Mouse (Mus musculus) kidney, postnatal 0 days (tissue): Measurements from ENCODE around the gene Olfr1506. TPM values are rescaled to one million over a fixed set of nuclear protein-coding genes. Genes with fewer than 3 reads are reported as not detected.
"Not testable (repeated sequence)": the region's sequence is repeated elsewhere in the genome, so short reads cannot be mapped to it uniquely, and the experiment has no call there.

Source experiments
- ATAC-seq: fragments of 200-750 bp; cut with Nextera tagmentation; replicated peaks from 2 replicates; pipeline ENCODE4 v1.8.0; 2017; ENCODE audit warnings: low read depth, moderate number of reproducible peaks, moderate TSS enrichment, moderate library complexity; ENCODE audit not compliant: low FRiP score
- DNase-seq: peaks from one replicate; pipeline ENCODE4 v3.0.0-alpha.2; 2016; ENCODE audit warnings: low spot score
- H3K27ac ChIP-seq: fragments of 300-500 bp; sonication (generic); 2 replicates; pipeline ENCODE4 v1.5.1; 2014; ENCODE audit warnings: mild to moderate bottlenecking
- H3K27me3 ChIP-seq: fragments of 300-500 bp; sonication (generic); 2 replicates; pipeline ENCODE4 v1.6.1; 2014; ENCODE audit warnings: low read length, mixed read lengths; ENCODE audit not compliant: insufficient read depth
- H3K36me3 ChIP-seq: fragments of 300-500 bp; sonication (generic); 2 replicates; pipeline ENCODE4 v1.6.1; 2014; ENCODE audit warnings: low read length, mixed read lengths; ENCODE audit not compliant: insufficient read depth
- H3K4me1 ChIP-seq: fragments of 300-500 bp; sonication (generic); replicated peaks from 2 replicates; pipeline ENCODE4 v1.6.1; 2014; ENCODE audit warnings: antibody characterized with exemption, low read length, mixed read lengths; ENCODE audit not compliant: insufficient read depth
- H3K4me2 ChIP-seq: fragments of 300-500 bp; sonication (generic); 2 replicates; pipeline ENCODE4 v1.6.1; 2014; ENCODE audit warnings: mild to moderate bottlenecking, low read length, moderate library complexity, mixed read lengths
- H3K4me3 ChIP-seq: fragments of 300-500 bp; sonication (generic); replicated peaks from 2 replicates; pipeline ENCODE4 v1.5.1; 2014; ENCODE audit warnings: low read depth, low read length
- H3K9ac ChIP-seq: fragments of 300-500 bp; sonication (generic); 2 replicates; pipeline ENCODE4 v1.6.1; 2014; ENCODE audit warnings: low read depth, low read length
- H3K9me3 ChIP-seq: fragments of 300-500 bp; sonication (generic); replicated peaks from 2 replicates; pipeline ENCODE4 v1.6.1; 2016; ENCODE audit warnings: low read length, inconsistent platforms, mixed read lengths
- CTCF ChIP-seq: IDR thresholded peaks from 2 replicates; pipeline ENCODE4 v1.5.1; 2016; ENCODE audit warnings: antibody characterized with exemption, low read depth, mild to moderate bottlenecking, moderate library complexity
- WGBS: fragments of 180-500 bp; shearing (Covaris S2); extraction: QIAGEN DNeasy Blood & Tissue Kit; methylation state at CpG from one replicate; pipeline ENCODE4 v1.1.7; 2014; 5-methylcytosine and 5-hydroxymethylcytosine counted together
- polyA plus RNA-seq: library from polyadenylated mRNA; unstranded; fragments of >200 nt; fragmentation: Nextera tagmentation; extraction: Ambion mirVana; gene quantifications from 2 replicates; pipeline ENCODE4 v1.2.1, GENCODE M21; 2015

Gene Olfr1506
- not detected in 2 replicates for polyA plus RNA-seq

DNA sequence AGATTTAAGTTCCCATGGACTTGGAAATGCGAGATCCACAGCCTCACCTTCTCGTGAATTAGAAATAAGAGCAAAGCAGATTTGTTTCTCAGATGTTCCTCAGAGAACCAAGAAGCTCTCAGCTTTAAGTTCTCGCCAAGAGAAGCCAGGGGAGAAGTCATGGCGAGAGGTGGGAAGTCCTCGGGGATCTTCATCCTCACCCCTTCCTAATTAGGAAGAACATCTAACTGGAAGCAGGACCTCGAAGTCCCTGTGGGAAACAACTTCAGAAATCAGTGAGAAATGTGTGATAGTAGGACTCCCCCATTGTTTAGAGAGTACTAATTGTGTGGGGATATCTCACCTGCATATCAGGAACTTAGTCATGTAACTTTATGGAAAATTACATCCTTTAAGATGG is at the start of gene Olfr1506:
Gene Olfr1506, minus strand, starts transcription at position 101 of the 400 bp plus-strand sequence.
- H3K4me1 ChIP-seq, H3K4me3 ChIP-seq, H3K27ac ChIP-seq, DNase-seq, H3K27me3 ChIP-seq, H3K9me3 ChIP-seq, H3K36me3 ChIP-seq, H3K9ac ChIP-seq, H3K4me2 ChIP-seq, ATAC-seq: not testable (repeated sequence)
- no CpG with 5 or more reads among the region's 6 CpGs for WGBS

DNA sequence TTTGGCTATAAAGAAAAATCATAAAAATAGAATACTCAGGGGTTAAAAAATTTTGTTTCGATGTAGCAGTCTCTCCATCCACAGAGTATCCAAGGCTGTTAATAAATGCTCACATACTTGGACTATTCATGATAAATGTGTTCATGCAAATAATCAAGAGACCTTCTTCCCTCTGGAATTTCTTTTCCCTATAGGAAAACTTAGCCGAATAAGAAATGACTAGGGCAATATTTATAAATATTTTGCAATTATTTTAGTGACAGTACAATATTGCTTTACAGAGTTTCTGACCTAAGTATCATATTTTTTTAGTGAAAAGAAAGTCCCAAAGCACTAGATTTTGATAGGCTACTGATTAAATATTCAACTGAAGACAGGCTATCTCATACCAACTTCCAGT is 46.6 kb upstream of the Olfr1506 start, which contains the start of gene Olfr1271:
Gene Olfr1271, minus strand, starts transcription at position 101 of the 400 bp plus-strand sequence.
- WGBS, result 89% methylated on average over 2 of the region's 2 CpGs

DNA sequence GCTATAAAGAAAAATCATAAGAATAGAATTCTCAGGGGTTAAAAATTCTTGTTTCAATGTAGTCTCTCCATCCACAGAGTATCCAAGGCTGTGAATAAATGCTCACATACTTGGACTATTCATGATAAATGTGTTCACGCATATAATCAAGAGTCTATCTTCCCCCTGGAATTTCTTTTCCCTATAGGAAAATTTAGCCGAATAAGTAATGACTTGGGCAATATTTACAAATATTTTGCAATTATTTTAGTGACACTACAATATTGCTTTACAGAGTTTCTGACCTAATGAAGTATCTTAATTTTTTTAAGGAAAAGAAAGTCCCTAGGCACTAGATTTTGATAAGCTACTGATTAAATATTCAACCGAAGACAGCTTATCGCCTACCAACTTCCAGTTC is 33.2 kb upstream of the Olfr1506 start, which contains the start of gene Olfr142:
Gene Olfr142, minus strand, starts transcription at position 101 of the 400 bp plus-strand sequence.
- WGBS, result 95% methylated on average over 4 of the region's 4 CpGs
- Histone ChIP-seq H3K9ac (no peak within 1 kb of the TSS), H3K4me3 (no peak within 1 kb of the TSS), H3K9me3 (no peaks in the 10 kb centered on the region), H3K27ac (no peak within 1 kb of the TSS), H3K4me1 (no peaks in the 10 kb centered on the region), H3K27me3 (no peaks in the 10 kb centered on the region), H3K4me2 (no peak within 1 kb of the TSS), H3K36me3 (no peaks in the 10 kb centered on the region)
- DNase-seq (no peak), ATAC-seq (no peak)
- no peak for TF ChIP-seq CTCF

More for the DNA sequence above, 46.6 kb upstream of the Olfr1506 start, which contains the start of gene Olfr1271:
- Histone ChIP-seq H3K4me1 (no peaks in the 10 kb centered on the region), H3K4me3 (no peak within 1 kb of the TSS), H3K27ac (no peak within 1 kb of the TSS), H3K4me2 (no peak within 1 kb of the TSS), H3K9ac (no peak within 1 kb of the TSS), H3K27me3 (no peaks in the 10 kb centered on the region), H3K36me3 (no peaks in the 10 kb centered on the region), H3K9me3 (no peaks in the 10 kb centered on the region)
- TF ChIP-seq CTCF, result no peak
- DNase-seq (no peak), ATAC-seq (no peak)

DNA sequence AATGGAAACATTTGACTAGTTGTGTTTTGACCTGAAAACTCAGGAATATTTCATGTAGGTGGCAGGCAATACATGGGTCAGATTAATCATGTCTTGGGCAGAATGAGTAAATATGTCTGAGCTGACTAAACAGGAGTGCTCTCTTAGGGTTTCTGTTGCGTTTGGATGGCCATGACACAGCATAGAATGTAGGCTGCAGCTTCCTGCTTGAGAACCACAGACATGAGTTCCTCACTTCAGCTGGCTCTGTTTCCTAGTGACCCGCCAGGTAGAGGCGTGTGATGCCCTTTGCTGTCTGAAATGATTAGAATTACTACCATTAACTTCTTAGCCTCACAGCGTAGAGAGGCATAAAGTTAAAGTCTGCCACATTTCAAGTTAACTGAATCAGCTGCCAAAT is 24.7 kb downstream of the Olfr1506 start:
- H3K4me2 ChIP-seq, H3K36me3 ChIP-seq, H3K9me3 ChIP-seq, H3K27me3 ChIP-seq, ATAC-seq, H3K4me3 ChIP-seq, H3K9ac ChIP-seq, DNase-seq, H3K27ac ChIP-seq, H3K4me1 ChIP-seq: not testable (repeated sequence)
- no CpG with 5 or more reads among the region's 4 CpGs for WGBS

DNA sequence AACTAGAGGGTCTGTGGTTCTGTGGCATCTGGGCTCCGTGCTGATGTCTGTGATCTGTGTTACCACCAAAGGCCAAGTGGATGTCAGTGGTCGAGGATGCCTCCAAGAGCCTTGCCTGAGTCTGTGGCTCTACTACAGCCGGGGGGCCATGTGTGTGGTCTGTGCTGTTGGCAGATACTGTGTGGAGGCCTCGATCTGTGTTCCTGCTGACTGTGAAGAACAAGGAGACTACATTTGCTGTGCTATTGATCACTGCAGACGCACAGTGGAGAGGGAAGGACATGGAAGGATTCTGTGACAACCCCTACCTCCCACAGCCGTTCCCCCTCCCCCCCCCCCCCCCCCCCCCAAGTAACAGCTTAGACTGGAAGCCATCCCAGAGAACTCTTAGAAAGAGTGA is 29.0 kb downstream of the Olfr1506 start:
- not testable (repeated sequence) for H3K4me1 ChIP-seq, ATAC-seq, H3K4me2 ChIP-seq, H3K9me3 ChIP-seq, H3K9ac ChIP-seq, H3K4me3 ChIP-seq, DNase-seq, H3K27me3 ChIP-seq, H3K36me3 ChIP-seq, H3K27ac ChIP-seq
- WGBS, result no CpG with 5 or more reads among the region's 6 CpGs

DNA sequence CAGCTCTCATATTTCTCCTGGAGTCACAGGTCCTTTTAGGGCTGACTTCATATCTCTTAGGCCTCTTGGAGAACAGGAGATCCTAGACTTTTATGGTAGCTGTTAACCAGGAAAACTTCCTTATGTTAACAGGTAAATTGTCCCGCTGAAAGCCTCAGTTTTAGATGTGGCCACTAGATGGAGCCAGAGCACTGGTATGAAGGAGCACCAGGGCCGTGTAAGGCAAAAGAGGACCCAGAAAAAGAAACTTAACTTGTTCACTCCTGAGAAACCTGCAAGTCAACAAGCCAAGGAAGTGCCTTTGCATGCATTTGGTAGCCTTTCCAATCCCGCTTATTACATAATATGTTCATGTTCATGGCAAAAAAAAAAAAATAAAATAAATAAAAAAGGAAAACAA is 29.5 kb downstream of the Olfr1506 start:
- H3K4me1 ChIP-seq, H3K27ac ChIP-seq, H3K36me3 ChIP-seq, H3K27me3 ChIP-seq, H3K4me2 ChIP-seq, ATAC-seq, H3K9me3 ChIP-seq, H3K9ac ChIP-seq, H3K4me3 ChIP-seq, DNase-seq: not testable (repeated sequence)
- WGBS, result no CpG with 5 or more reads among the region's 3 CpGs

DNA sequence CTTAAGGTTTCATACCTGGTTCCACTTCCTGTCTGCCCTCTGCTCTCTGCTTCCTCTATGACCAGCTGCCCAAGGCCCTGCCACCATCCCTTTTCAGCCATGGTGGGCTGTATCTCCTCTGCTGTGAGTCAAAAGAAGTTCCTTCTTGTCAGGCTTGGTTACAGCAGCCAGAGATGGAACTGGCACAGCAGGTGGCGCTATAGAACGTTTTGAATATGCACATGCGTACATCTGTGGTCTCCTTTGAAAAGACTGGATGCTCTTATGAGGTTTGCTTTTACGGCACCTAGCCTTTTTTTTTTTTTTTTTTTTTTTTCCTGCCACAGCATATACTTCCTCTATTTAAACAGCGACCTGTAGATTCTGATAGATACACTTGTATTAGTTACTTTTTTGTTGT is 37.2 kb downstream of the Olfr1506 start:
- not testable (repeated sequence) for H3K27ac ChIP-seq, H3K4me2 ChIP-seq, H3K4me3 ChIP-seq, H3K4me1 ChIP-seq, H3K9ac ChIP-seq, H3K36me3 ChIP-seq, DNase-seq, H3K9me3 ChIP-seq, H3K27me3 ChIP-seq, ATAC-seq
- no CpG with 5 or more reads among the region's 5 CpGs for WGBS

DNA sequence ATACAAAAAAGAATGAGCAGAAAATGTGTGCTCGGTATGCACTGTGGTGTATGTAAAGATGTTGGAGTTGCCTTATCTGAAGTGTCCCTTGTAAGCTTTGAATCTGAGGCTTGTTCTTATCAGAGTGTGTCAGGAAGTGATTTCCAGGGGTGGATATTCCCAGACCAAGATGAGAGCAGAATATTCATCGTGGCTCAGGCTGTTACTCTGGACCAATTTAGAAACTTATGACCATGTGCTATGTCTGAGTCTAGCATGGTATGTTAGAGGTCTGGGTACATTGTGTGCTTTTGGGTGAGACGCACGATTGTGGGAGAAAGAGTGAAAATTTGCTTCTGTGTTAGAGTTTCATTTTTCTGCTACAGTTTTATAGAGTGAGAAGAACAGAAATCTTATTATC is 38.2 kb downstream of the Olfr1506 start:
- H3K4me2 ChIP-seq, H3K36me3 ChIP-seq, ATAC-seq, H3K9me3 ChIP-seq, H3K4me3 ChIP-seq, H3K27me3 ChIP-seq, H3K27ac ChIP-seq, DNase-seq, H3K9ac ChIP-seq, H3K4me1 ChIP-seq: not testable (repeated sequence)
- no CpG with 5 or more reads among the region's 4 CpGs for WGBS
